Mouse (Mus musculus) frontal cortex, postnatal 14 days (tissue): ENCODE results near the gene Wdr59.
"Not testable (repeated sequence)": the region's sequence is repeated elsewhere in the genome, so short reads cannot be mapped to it uniquely, and the experiment has no call there.

Experiments used
- DNase-seq, 2 experiments: peaks; one replicate each; pipeline ENCODE4 v3.0.0; 2022; ENCODE audit warnings: low spot score in 2 of 2

Wdr59 gene

DNA sequence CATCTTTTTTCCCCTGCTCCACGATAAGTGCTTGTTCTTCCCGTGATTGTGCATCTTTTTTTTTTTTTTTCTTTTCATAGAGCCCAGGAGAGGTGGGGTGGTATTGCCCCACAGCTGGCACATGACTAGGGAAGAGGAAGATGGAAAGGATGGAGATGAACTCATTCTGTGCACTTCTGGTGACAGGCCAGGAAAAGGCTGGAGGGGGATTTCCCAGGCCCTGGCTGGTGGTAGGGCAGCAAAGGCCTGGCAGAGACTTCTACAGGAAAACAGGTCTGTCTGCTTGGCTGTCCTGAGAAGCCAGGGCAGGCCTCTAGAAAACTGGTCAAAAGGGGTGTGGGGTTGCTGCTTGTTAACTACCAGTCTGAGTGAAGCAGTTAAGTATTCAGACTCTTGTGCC lies 16.3 kb upstream of the Wdr59 start:
- DNase-seq, result no peak

GRCm38 (mm10) chr8:111537765-111538158 lies 15.9 kb upstream of the Wdr59 start:
- no peak for DNase-seq

DNA sequence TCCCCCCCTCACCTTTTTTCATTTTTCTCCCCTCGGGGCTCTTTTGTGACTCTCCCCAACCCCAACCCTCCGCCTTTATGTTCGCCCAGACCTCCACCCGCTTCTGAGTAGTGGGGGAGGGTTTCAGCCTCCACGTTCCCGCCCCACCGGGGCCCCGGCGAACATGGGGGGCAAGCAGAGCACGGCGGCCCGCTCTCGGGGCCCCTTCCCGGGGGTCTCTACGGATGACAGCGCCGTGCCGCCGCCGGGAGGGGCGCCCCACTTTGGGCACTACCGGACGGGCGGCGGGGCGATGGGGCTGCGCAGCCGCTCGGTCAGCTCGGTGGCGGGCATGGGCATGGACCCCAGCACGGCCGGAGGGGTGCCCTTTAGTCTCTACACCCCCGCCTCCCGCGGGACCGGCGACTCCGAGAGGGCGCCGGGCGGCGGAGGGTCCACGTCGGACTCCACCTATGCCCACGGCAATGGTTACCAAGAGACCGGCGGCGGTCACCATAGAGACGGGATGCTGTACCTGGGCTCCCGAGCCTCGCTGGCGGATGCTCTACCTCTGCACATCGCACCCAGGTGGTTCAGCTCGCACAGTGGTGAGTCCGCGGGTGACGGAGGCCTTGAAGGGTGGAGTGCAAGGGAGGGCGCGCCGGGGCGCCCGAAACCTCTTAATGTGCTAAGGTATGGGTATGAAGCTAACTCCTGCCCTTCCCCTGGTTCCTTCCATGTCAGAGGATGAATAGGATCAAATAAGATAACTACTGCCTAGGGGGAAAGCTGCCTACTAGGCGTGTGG lies 15.3 kb upstream of the Wdr59 start:
- peak in 1 of 2 experiments; percentile 45 for DNase-seq

- DNase-seq, result peak; percentile 61 to 70
Measured at GRCm38 (mm10) chr8:111536031-111536977, 14.4 kb upstream of the Wdr59 start, which contains the start of gene Znrf1. TSS of gene Znrf1 (plus strand) at chr8:111536097.

- DNase-seq, result no peak
Measured at GRCm38 (mm10) chr8:111535491-111535890, 13.6 kb upstream of the Wdr59 start.

DNA sequence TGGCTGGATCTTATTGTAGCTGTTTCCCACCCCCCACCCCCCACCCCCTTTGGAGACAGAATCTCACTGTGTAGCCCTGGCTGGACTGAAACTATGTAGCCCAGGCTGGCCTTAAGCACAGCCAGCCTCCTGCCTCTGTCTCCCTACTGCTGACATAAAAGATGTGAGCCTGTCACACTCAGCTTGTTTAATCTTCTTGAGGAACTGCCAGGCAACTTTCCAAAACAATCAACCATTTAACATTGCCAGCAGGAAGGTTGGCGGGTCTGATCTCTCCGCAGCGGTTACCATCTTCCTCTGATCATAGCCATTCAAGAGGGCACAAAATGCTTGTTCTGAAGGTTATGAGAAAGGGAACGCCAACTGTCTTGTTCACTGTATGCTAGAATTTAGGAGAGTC lies 11.6 kb upstream of the Wdr59 start:
- no peak for DNase-seq

GRCm38 (mm10) chr8:111531621-111532020 lies 9.7 kb upstream of the Wdr59 start:
- DNase-seq, result no peak

GRCm38 (mm10) chr8:111531191-111531590 lies 9.3 kb upstream of the Wdr59 start:
- no peak for DNase-seq

- DNase-seq, result no peak
Measured at GRCm38 (mm10) chr8:111528071-111528470, 6.2 kb upstream of the Wdr59 start.

DNA sequence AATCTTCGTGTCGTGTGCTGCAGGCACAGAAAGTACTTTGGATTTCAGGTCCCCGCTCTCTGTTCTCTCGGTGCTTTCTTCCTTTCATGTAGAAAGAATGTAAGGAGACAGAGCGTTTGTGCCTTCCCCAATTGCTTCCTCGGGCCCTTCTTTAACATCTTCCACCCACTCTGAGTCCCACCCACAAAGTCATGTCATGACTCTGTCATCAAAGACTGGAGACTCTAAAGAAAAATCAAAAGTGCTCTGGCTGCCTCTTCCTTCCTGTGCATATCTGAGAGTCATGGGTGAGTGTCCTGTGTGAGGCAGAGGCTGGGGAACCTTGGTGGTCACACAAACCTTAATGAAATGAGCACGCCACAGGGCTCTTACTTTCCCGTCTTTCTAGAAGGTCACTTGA lies 5.3 kb upstream of the Wdr59 start:
- no peak for DNase-seq

GRCm38 (mm10) chr8:111526403-111527024 lies 4.6 kb upstream of the Wdr59 start:
- DNase-seq, result no peak

DNA sequence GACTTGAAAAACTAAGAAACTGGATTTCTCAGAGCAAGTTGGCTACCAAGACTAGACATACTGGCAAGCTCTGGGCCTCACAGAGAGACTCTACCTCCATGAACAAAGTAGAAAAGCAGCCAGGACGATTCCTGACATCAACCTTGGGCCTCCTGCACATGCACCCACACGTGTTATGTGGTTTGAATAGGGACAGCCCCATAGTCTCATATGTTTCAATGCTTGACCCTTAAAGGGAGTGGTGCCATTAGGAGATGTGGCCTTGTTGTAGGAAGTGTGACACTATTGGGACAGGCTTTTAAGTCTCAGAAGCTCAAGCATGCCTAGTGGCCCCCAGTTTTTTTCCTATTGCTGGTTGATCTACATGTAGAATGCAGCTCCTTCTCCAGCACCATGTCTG lies 4.4 kb downstream of the Wdr59 start:
- DNase-seq, result no peak

GRCm38 (mm10) chr8:111516451-111517035 lies 5.3 kb downstream of the Wdr59 start:
- DNase-seq, result no peak

DNA sequence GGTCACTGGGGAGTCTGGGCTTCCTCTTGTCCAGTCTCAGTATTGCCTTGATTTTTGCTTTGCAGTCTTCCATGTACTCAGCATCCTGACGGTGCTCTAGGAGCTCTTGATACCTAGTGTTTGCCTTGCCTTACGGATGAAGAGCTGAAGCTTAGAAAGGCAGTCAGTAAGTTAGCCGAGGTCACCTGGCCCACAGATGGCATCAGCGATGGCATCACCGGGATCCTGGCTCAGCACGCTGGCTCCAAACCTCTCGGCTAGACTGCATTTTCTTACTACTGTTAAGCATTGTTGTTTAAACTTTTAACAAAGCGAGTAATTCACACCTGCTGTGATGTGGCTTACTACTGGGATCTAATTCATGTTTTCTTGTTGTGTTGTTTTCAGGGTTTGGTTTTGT lies 8.4 kb downstream of the Wdr59 start:
- no peak for DNase-seq

DNA sequence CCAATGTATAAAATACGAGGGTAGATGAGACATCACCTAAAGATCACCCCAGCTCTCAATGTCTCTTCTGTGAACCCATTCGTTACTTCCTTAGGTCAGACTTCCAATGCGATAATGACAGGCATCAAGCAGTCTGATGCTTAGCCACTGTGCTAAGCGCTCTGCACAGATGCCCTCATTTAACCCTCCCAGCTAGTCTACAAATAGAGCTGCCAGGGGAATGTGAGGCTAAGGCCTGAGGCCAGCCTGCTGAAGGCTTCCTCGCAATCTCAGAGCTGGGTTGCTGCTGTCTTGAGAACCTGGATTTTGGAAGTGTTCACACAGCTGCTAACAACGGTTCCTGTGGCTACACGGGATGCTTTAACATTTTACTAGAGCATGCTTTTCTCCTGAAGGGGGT lies 9.0 kb downstream of the Wdr59 start:
- no peak for DNase-seq

GRCm38 (mm10) chr8:111510401-111510800 lies 11.5 kb downstream of the Wdr59 start:
- DNase-seq, result no peak

DNA sequence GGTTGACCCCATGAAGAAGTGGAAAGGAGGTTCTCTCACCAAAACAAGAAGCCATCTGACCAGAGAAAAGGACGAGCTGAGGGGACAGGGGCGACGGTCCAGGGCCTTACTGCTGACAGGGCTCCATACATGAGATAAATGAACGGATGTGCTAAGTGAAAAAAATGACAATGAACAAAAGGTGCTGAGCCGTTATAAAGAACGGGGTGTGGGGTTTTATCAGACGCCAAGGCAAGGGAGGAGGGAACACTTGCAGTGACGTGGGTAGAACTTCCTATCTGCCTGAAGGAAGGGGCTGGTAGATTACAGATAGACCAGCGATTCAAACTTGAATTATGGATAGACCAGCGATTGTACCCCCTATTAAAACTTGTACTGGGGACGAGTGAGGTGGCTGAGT lies 12.6 kb downstream of the Wdr59 start:
- DNase-seq, result no peak

- no peak for DNase-seq
Measured at GRCm38 (mm10) chr8:111508566-111508965, 13.3 kb downstream of the Wdr59 start.

DNA sequence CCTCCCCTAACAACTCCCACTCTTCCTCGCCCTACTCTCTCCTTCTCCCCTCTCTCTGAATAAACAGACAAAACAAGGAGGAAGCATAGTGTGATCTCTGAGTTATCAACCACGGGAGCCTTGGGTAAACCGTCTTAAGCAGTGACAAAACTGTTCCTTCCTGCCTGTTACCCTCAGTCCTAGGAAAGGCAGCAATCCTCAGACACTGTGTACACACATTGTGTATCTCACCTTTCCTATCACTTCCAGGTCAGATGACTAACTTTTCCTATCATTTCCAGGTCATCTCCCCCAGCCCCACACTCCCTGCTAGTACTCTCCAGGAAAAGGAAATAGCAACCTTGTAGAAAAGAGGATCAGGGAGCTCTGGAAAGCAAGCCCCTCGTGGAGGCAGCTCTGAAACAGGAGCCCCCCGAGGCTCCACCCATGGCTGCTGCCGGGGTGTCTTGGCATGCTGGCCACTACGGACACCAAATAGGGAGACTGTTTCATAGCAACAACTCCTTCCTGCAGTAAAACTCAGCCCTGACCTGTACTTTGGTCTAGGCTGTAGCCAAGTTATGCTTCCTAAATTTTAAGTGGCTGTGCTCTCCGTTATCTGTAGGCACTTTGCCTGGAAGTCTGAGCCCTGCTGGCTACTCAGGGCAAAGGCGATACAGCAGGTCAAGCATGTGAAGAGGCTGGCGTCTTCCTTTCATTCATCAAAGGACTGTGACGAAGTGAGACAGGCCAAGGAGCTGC lies 20.0 kb downstream of the Wdr59 start:
- no peak for DNase-seq

GRCm38 (mm10) chr8:111498249-111498648 lies 23.6 kb downstream of the Wdr59 start:
- not testable (repeated sequence) for DNase-seq

DNA sequence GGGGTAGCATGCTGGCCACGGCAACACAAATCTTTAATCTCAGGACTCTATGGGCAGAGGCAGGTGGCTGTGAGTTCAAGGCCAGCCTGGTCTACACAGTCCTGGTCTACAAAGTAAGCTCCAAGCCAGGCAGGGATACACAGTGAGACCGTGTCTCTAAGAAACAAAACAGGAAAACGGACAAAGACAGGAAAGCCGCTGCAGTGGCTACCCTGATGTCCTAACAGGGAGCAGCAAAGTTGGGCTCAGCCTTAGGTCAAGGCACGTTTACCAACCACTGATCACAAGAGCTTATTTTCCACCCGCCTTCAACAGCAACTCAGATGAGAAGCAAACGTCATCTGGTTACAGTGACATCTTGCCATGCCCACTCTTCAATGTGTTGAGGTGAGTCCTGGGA lies 25.6 kb downstream of the Wdr59 start:
- no peak for DNase-seq
